Mouse (Mus musculus): ENCODE results near the gene Antxr1. TPM values are rescaled to one million over a fixed set of nuclear protein-coding genes. Genes with fewer than 3 reads are reported as not detected.
A peak's percentile ranks its signal among the peaks of the same experiment; 100 is the strongest.

Antxr1 gene
- polyA plus RNA-seq, 1 experiment from 2014 or later: 0.47 TPM

- H3K36me3 ChIP-seq (replicated peaks; ENCODE audit: insufficient read depth, low read length): no peaks in the 10 kb centered on the region
- no peak within 1 kb of the TSS for H3K4me2 ChIP-seq (ENCODE audit: low read depth, low read length)
- peaks cover 3% of the 10 kb centered on the region; the same call in 1 of the 2 replicates for H3K4me1 ChIP-seq (ENCODE audit: insufficient read depth)
- TF ChIP-seq CTCF (IDR thresholded peaks at IDR 0.05; ENCODE audit: low read depth) (no peak), EP300 (IDR thresholded peaks at IDR 0.05; ENCODE audit: low read depth) (no peak)
- no peak for DNase-seq
- no peak within 1 kb of the TSS for H3K27ac ChIP-seq (ENCODE audit: low read depth)
- 70% methylated on average over 11 of the region's 11 CpGs for WGBS (ENCODE audit: insufficient replicate concordance)
- H3K9ac ChIP-seq (replicated peaks): no peak within 1 kb of the TSS
- no peak within 1 kb of the TSS for H3K4me3 ChIP-seq (ENCODE audit: low read depth, low read length)
- no peaks in the 10 kb centered on the region for H3K9me3 ChIP-seq (ENCODE audit: low read length)
- ATAC-seq: no peak
- H3K27me3 ChIP-seq (ENCODE audit: insufficient read depth, low read length): no peaks in the 10 kb centered on the region
Measured at GRCm38 (mm10) chr6:87104123-87104796, 231.4 kb downstream of the Antxr1 start, which contains the start of gene D6Ertd527e. Gene D6Ertd527e (plus strand): TSS chr6:87104746.

GRCm38 (mm10) chr6:87103314-87103713 lies 232.3 kb downstream of the Antxr1 start:
- WGBS (ENCODE audit: insufficient replicate concordance): 94% methylated on average over 1 of the region's 1 CpGs
- Histone ChIP-seq H3K9ac (replicated peaks) (no peak overlapping the region), H3K4me2 (ENCODE audit: low read depth, low read length) (no peak overlapping the region), H3K27me3 (ENCODE audit: insufficient read depth, low read length) (no peaks in the 10 kb centered on the region), H3K27ac (ENCODE audit: low read depth) (no peak overlapping the region), H3K4me3 (ENCODE audit: low read depth, low read length) (no peak overlapping the region), H3K36me3 (replicated peaks; ENCODE audit: insufficient read depth, low read length) (no peaks in the 10 kb centered on the region), H3K4me1 (ENCODE audit: insufficient read depth) (peaks cover 3% of the 10 kb centered on the region; the same call in 1 of the 2 replicates), H3K9me3 (ENCODE audit: low read length) (no peaks in the 10 kb centered on the region)
- no peak for TF ChIP-seq CTCF (IDR thresholded peaks at IDR 0.05; ENCODE audit: low read depth)
- no peak for TF ChIP-seq EP300 (IDR thresholded peaks at IDR 0.05; ENCODE audit: low read depth)
- no peak for DNase-seq
- ATAC-seq: no peak

GRCm38 (mm10) chr6:87102421-87102911 lies 233.2 kb downstream of the Antxr1 start:
- Histone ChIP-seq H3K27ac (ENCODE audit: low read depth) (no peak overlapping the region), H3K9me3 (ENCODE audit: low read length) (no peaks in the 10 kb centered on the region), H3K4me1 (ENCODE audit: insufficient read depth) (peaks cover 3% of the 10 kb centered on the region; the same call in 1 of the 2 replicates), H3K4me2 (ENCODE audit: low read depth, low read length) (no peak overlapping the region), H3K36me3 (replicated peaks; ENCODE audit: insufficient read depth, low read length) (no peaks in the 10 kb centered on the region), H3K27me3 (ENCODE audit: insufficient read depth, low read length) (no peaks in the 10 kb centered on the region), H3K9ac (replicated peaks) (no peak overlapping the region), H3K4me3 (ENCODE audit: low read depth, low read length) (no peak overlapping the region)
- ATAC-seq (no peak), DNase-seq (no peak)
- TF ChIP-seq CTCF (IDR thresholded peaks at IDR 0.05; ENCODE audit: low read depth) (no peak), EP300 (IDR thresholded peaks at IDR 0.05; ENCODE audit: low read depth) (no peak)
- 45% methylated on average over 7 of the region's 7 CpGs for WGBS (ENCODE audit: insufficient replicate concordance)

- H3K4me3 ChIP-seq (ENCODE audit: low read depth, low read length): no peak overlapping the region
- H3K4me2 ChIP-seq (ENCODE audit: low read depth, low read length): no peak overlapping the region
- no peaks in the 10 kb centered on the region for H3K27me3 ChIP-seq (ENCODE audit: insufficient read depth, low read length)
- no peak overlapping the region for H3K9ac ChIP-seq (replicated peaks)
- no peaks in the 10 kb centered on the region for H3K9me3 ChIP-seq (ENCODE audit: low read length)
- TF ChIP-seq EP300 (IDR thresholded peaks at IDR 0.05; ENCODE audit: low read depth) (no peak), CTCF (IDR thresholded peaks at IDR 0.05; ENCODE audit: low read depth) (no peak)
- no peaks in the 10 kb centered on the region for H3K36me3 ChIP-seq (replicated peaks; ENCODE audit: insufficient read depth, low read length)
- DNase-seq (no peak), ATAC-seq (no peak)
- WGBS (ENCODE audit: insufficient replicate concordance): 19% methylated on average over 4 of the region's 4 CpGs
- H3K4me1 ChIP-seq (ENCODE audit: insufficient read depth): peaks cover 3% of the 10 kb centered on the region; the same call in 1 of the 2 replicates
- H3K27ac ChIP-seq (ENCODE audit: low read depth): no peak overlapping the region
Measured at GRCm38 (mm10) chr6:87101955-87102353, 233.7 kb downstream of the Antxr1 start.

GRCm38 (mm10) chr6:87101281-87101954 lies 234.2 kb downstream of the Antxr1 start:
- Histone ChIP-seq H3K4me1 (ENCODE audit: insufficient read depth) (peaks cover 3% of the 10 kb centered on the region; the same call in 1 of the 2 replicates), H3K27me3 (ENCODE audit: insufficient read depth, low read length) (no peaks in the 10 kb centered on the region), H3K4me3 (ENCODE audit: low read depth, low read length) (no peak overlapping the region), H3K9me3 (ENCODE audit: low read length) (no peaks in the 10 kb centered on the region), H3K36me3 (replicated peaks; ENCODE audit: insufficient read depth, low read length) (no peaks in the 10 kb centered on the region), H3K9ac (replicated peaks) (no peak overlapping the region), H3K27ac (ENCODE audit: low read depth) (no peak overlapping the region), H3K4me2 (ENCODE audit: low read depth, low read length) (peak overlapping the region; percentile 53)
- TF ChIP-seq EP300 (IDR thresholded peaks at IDR 0.05; ENCODE audit: low read depth) (no peak), CTCF (IDR thresholded peaks at IDR 0.05; ENCODE audit: low read depth) (peak; percentile 87)
- ATAC-seq (peak; percentile 57), DNase-seq (peak; percentile 89)
- 7% methylated on average over 12 of the region's 12 CpGs for WGBS (ENCODE audit: insufficient replicate concordance)

GRCm38 (mm10) chr6:87100297-87101020 lies 235.2 kb downstream of the Antxr1 start:
- 87% methylated on average over 9 of the region's 9 CpGs for WGBS (ENCODE audit: insufficient replicate concordance)
- Histone ChIP-seq H3K4me1 (ENCODE audit: insufficient read depth) (peaks cover 3% of the 10 kb centered on the region; the same call in 1 of the 2 replicates), H3K4me2 (ENCODE audit: low read depth, low read length) (no peak overlapping the region), H3K36me3 (replicated peaks; ENCODE audit: insufficient read depth, low read length) (no peaks in the 10 kb centered on the region), H3K4me3 (ENCODE audit: low read depth, low read length) (no peak overlapping the region), H3K27me3 (ENCODE audit: insufficient read depth, low read length) (no peaks in the 10 kb centered on the region), H3K9me3 (ENCODE audit: low read length) (no peaks in the 10 kb centered on the region), H3K9ac (replicated peaks) (no peak overlapping the region), H3K27ac (ENCODE audit: low read depth) (no peak overlapping the region)
- DNase-seq (no peak), ATAC-seq (no peak)
- TF ChIP-seq CTCF (IDR thresholded peaks at IDR 0.05; ENCODE audit: low read depth) (no peak), EP300 (IDR thresholded peaks at IDR 0.05; ENCODE audit: low read depth) (no peak)
